Mouse (Mus musculus) olfactory bulb, adult 2 months (tissue): ENCODE measurements around the gene Npff.

Experiments used
- CTCF ChIP-seq: fragments of 200-500 bp; IDR thresholded peaks from 2 replicates; pipeline ENCODE4 v1.5.1; 2012; ENCODE audit warnings: low read depth, mild to moderate bottlenecking, low read length, moderate library complexity; ENCODE audit not compliant: insufficient read depth
- POLR2A ChIP-seq: fragments of 200-500 bp; IDR thresholded peaks from 2 replicates; pipeline ENCODE4 v1.6.1; 2012; ENCODE audit warnings: mild to moderate bottlenecking, low read depth, low read length, moderate library complexity; ENCODE audit not compliant: insufficient read depth

- no peak for TF ChIP-seq CTCF
- TF ChIP-seq POLR2A = no peak
Observed at GRCm38 (mm10) chr15:102532106-102532900, 7.6 kb upstream of the Npff start.
